Mouse (Mus musculus) cortical plate, adult 2 months (tissue): ENCODE measurements at regions not wholly inside any gene's neighbourhood (a gene's known extent, or its start where the extent isn't known, plus 50 kb on each side); places are given as distances from the start of the nearest gene placed in this dataset.

ENCODE experiments used
- H3K27ac ChIP-seq: fragments of 200-500 bp; 2 replicates; pipeline ENCODE4 v1.5.1; 2012; ENCODE audit warnings: low read length, control low read depth, inconsistent platforms; ENCODE audit not compliant: insufficient read depth
- H3K4me1 ChIP-seq: fragments of 200-500 bp; 2 replicates; pipeline ENCODE4 v1.6.1; 2011; ENCODE audit warnings: low read length; ENCODE audit not compliant: control insufficient read depth, insufficient read depth
- H3K4me3 ChIP-seq: fragments of 200-500 bp; 2 replicates; pipeline ENCODE4 v1.5.1; 2011; ENCODE audit warnings: mild to moderate bottlenecking, low read length, control low read depth; ENCODE audit not compliant: insufficient read depth
- CTCF ChIP-seq: fragments of 200-500 bp; IDR thresholded peaks from 2 replicates; pipeline ENCODE4 v1.5.1; 2011; ENCODE audit warnings: mild to moderate bottlenecking, control low read depth, low read length; ENCODE audit not compliant: insufficient read depth; ENCODE audit errors: extremely low read depth
- POLR2A ChIP-seq: fragments of 200-500 bp; IDR thresholded peaks from 2 replicates; pipeline ENCODE4 v1.6.1; 2011; ENCODE audit warnings: mild to moderate bottlenecking, low read length, control low read depth; ENCODE audit not compliant: insufficient read depth; ENCODE audit errors: extremely low read depth

- Histone ChIP-seq H3K4me1 (no peaks in the 10 kb centered on the region), H3K27ac (no peak overlapping the region), H3K4me3 (no peak overlapping the region)
- no peak for TF ChIP-seq POLR2A
Observed at GRCm38 (mm10) chr13:37218596-37218995, 126.4 kb upstream of the Ly86 start.

GRCm38 (mm10) chr13:37214590-37215282 lies 130.3 kb upstream of the Ly86 start:
- Histone ChIP-seq H3K27ac (no peak overlapping the region), H3K4me1 (no peaks in the 10 kb centered on the region), H3K4me3 (no peak overlapping the region)
- TF ChIP-seq POLR2A: no peak
- no peak for TF ChIP-seq CTCF

DNA sequence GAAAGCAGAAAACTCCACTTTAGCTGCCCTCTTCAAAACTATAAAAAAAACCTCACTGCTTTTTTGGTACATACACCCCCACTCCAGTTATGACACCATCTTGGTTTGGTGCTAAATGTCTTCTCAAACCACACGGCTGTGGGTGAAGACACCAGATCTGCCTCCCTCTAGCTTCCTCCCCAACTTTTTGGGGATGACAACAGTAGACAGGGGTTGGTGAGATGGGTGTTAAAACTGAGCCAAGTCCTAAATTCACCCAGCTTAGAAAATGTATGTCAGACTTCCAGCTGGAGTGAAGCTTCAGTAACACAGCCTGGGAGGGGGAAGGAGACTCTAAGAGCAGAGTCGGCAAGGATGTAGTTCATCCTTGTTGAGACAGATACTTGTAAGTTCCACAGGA lies 147.1 kb upstream of the F13a1 start:
- Histone ChIP-seq H3K4me3 (no peak overlapping the region), H3K4me1 (no peaks in the 10 kb centered on the region), H3K27ac (no peak overlapping the region)
- TF ChIP-seq POLR2A (no peak), CTCF (no peak)

- Histone ChIP-seq H3K4me1 (no peaks in the 10 kb centered on the region), H3K4me3 (no peak overlapping the region), H3K27ac (no peak overlapping the region)
- TF ChIP-seq POLR2A (no peak), CTCF (no peak)
Observed at GRCm38 (mm10) chr13:37195857-37196256, 145.8 kb upstream of the F13a1 start.

DNA sequence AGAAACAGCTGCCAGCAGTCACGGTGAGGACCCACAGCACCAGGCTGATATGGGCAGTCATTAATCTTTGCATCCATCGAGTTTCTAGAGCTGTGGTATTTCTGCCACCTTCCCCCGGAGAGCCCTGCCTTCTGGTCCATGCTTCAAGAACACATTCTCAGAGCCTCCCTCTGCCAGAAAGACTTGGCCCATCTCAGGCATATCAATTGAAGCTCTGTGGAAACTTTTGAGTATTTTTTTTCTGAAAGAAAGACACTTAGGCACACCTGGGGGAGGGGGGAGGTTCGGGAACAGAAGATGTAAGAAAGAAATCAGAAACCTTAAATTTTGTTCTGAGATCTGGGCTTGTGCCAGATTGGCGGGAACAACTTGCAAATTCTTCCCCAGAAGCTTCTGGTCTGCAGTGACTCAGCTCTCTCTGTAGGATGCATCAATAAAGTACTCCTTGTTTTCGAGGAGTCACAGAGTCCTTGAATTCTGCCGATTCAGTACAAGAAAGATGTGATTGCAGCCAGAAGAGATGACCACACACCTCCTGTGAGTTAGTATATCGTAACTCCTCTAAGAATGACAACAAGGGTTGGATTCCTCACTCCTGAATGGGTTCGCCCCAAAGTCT lies 131.2 kb upstream of the F13a1 start:
- Histone ChIP-seq H3K27ac (no peak overlapping the region), H3K4me1 (no peaks in the 10 kb centered on the region), H3K4me3 (no peak overlapping the region)
- no peak for TF ChIP-seq POLR2A

GRCm38 (mm10) chr13:37176526-37176925 lies 126.5 kb upstream of the F13a1 start:
- Histone ChIP-seq H3K4me3 (no peak overlapping the region), H3K27ac (no peak overlapping the region), H3K4me1 (no peaks in the 10 kb centered on the region)
- no peak for TF ChIP-seq POLR2A
- no peak for TF ChIP-seq CTCF

DNA sequence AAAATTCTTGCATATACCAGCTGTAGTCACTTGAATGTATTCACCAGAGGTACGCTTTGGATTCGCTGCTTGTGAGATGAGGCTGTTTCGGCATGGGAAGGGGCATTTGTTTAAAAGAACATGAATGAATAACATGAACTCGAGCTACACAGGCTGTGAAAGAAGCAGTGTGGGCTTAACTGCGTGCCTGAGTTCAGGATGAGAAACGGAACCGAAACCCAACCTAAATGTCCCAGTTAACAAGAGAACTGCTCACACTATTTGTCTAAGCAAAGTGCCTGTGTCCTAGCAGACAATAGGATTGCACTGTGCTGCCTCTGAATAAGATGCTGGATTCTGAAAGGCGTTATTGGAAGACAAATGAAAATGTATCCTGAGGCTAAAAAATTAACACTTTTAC lies 126.0 kb upstream of the F13a1 start:
- no peak for TF ChIP-seq CTCF
- no peak for TF ChIP-seq POLR2A
- Histone ChIP-seq H3K4me3 (no peak overlapping the region), H3K4me1 (no peaks in the 10 kb centered on the region)

GRCm38 (mm10) chr13:37158831-37159522 lies 108.9 kb upstream of the F13a1 start:
- Histone ChIP-seq H3K4me3 (no peak overlapping the region), H3K4me1 (peaks cover 2% of the 10 kb centered on the region; the same call in 1 of the 2 replicates), H3K27ac (peak overlapping the region; percentile 84)
- TF ChIP-seq CTCF (no peak), POLR2A (no peak)

More for the DNA sequence above, 126.0 kb upstream of the F13a1 start:
- no peak overlapping the region for H3K27ac ChIP-seq

- TF ChIP-seq CTCF (no peak), POLR2A (no peak)
- H3K4me3 ChIP-seq: no peak overlapping the region
- H3K27ac ChIP-seq: 0 out of 2 replicates have a peak overlapping the region, but pooled peaks have one; percentile 16
- H3K4me1 ChIP-seq: peaks cover 2% of the 10 kb centered on the region; the same call in 1 of the 2 replicates
Observed at GRCm38 (mm10) chr13:37157808-37158207, 107.8 kb upstream of the F13a1 start.
